Mouse (Mus musculus) thymus, adult 2 months (tissue): ENCODE results near the gene Sez6l.

Experiments used
- CTCF ChIP-seq: fragments of 200-500 bp; IDR thresholded peaks from 2 replicates; pipeline ENCODE4 v1.5.1; 2012; ENCODE audit warnings: mild to moderate bottlenecking, control low read depth, low read length, moderate library complexity, borderline replicate concordance; ENCODE audit not compliant: control insufficient read depth, poor library complexity, insufficient read depth; ENCODE audit errors: extremely low read depth
- POLR2A ChIP-seq: fragments of 200-500 bp; IDR thresholded peaks from 2 replicates; pipeline ENCODE4 v1.6.1; 2012; ENCODE audit warnings: mild to moderate bottlenecking, low read length, control low read depth, moderate library complexity; ENCODE audit not compliant: control insufficient read depth, poor library complexity, insufficient read depth; ENCODE audit errors: extremely low read depth

DNA sequence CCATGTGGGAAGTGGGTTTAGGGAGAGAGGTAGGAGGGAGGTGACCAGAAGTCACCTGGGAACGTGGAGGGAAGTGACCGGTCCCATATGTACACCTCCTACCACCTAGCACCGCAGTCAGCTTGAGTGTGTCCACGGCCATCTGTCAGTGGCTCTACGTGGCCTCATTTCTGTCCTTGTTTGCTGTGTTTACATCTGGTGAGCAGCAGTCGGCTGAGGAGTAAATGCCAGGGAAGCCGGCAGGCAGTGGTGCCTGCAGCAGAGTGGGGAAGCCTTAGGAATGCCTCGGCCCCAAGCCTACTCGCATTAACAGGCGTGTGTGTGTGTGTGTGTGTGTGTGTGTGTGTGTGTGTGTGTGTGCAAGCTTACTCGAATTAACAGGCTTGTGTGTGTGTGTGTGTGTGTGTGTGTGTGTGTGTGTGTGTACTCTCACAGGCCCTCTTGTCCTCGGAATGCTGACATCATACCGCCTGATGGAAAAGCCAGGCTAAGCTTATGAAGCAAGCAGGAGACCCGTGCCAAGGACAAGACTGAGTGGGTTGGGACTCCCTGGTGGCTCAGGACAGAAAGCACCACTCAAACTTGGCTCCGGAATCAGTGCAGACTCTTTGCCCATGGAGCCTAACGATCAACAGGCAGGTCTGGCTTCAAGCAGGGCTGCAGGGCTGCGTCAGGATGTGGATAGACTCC, 194.2 kb downstream of the Sez6l start:
- TF ChIP-seq CTCF (no peak), POLR2A (no peak)
